Mouse (Mus musculus): Measurements from ENCODE around the gene Bmi1. TPM values are rescaled to one million over a fixed set of nuclear protein-coding genes. Genes with fewer than 3 reads are reported as not detected.

Gene Bmi1
- total and polyA plus RNA-seq, 3 experiments = 66.5 to 68.1 TPM; not detected in 1

DNA sequence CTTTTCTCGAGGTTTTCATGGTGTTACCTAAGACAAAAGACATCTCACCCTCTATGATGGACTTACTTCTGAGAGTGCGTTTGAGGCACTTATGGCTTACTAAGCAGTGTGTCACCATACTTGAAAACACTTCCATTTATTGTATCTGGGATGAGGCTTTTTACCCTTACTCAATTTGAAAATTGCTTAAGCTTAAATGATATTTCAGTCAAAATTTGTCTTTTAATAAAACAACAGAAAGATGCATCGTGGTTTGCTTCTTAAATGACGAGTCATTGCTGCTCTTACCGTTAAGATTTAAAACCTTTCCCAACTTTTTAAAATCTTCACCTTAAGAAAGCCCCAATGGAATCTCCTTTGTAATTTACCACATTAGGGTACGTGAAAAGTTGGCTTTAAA is 9.6 kb downstream of the Bmi1 start:
- no peaks in the 10 kb centered on the region for H3K4me1 ChIP-seq (ENCODE audit: control insufficient read depth in 1 of 2, insufficient read depth in 2 of 2, low read length in 2 of 2)
- no peaks in the 10 kb centered on the region for H3K27me3 ChIP-seq (ENCODE audit: control insufficient read depth in 1 of 2, insufficient read depth in 2 of 2, low read length in 2 of 2)
- no peak overlapping the region for H3K27ac ChIP-seq (ENCODE audit: control insufficient read depth, low read depth, low read length)
- TF ChIP-seq MYC (IDR thresholded peaks at IDR 0.05; ENCODE audit: low read depth, low read length) (no peak), KAT2A (conservative IDR thresholded peaks at IDR 0.05; ENCODE audit: low read depth, low read length) (no peak), BHLHE40 (IDR thresholded peaks at IDR 0.05; ENCODE audit: borderline replicate concordance, low read depth, low read length) (no peak), MAFK (IDR thresholded peaks at IDR 0.05; ENCODE audit: borderline replicate concordance, low read depth, low read length) (no peak), GATA1 (IDR thresholded peaks at IDR 0.05; ENCODE audit: low read depth, low read length) (no peak), POLR2AphosphoS2 (IDR thresholded peaks at IDR 0.05; ENCODE audit: low read length) (no peak), ELF1 (IDR thresholded peaks at IDR 0.05; ENCODE audit: low read depth, low read length) (no peak), USF1 (IDR thresholded peaks at IDR 0.05; ENCODE audit: low read depth, low read length) (no peak), TAL1 (IDR thresholded peaks at IDR 0.05; ENCODE audit: low read length) (no peak), ZKSCAN1 (IDR thresholded peaks at IDR 0.05; ENCODE audit: low read depth, low read length) (no peak), POLR2A (IDR thresholded peaks at IDR 0.05; ENCODE audit: control insufficient read depth in 1 of 2, insufficient read depth in 1 of 2, low read depth in 1 of 2, low read length in 2 of 2, poor library complexity in 1 of 2) (no peak), CHD2 (IDR thresholded peaks at IDR 0.05; ENCODE audit: low read length) (no peak), ZC3H11A (IDR thresholded peaks at IDR 0.05; ENCODE audit: low read depth, low read length) (no peak), TBP (IDR thresholded peaks at IDR 0.05; ENCODE audit: low read depth, low read length) (no peak), USF2 (IDR thresholded peaks at IDR 0.05; ENCODE audit: borderline replicate concordance in 1 of 2, insufficient read depth in 1 of 2, low read depth in 1 of 2, low read length in 2 of 2) (no peak), GABPA (IDR thresholded peaks at IDR 0.05; ENCODE audit: low read depth, low read length) (no peak), EP300 (IDR thresholded peaks at IDR 0.05; ENCODE audit: low read depth in 1 of 2, low read length in 2 of 2) (no peak), JUND (IDR thresholded peaks at IDR 0.05; ENCODE audit: low read depth, low read length) (no peak), NRF1 (IDR thresholded peaks at IDR 0.05; ENCODE audit: insufficient read depth, low read depth, low read length, poor library complexity, severe bottlenecking) (no peak), HCFC1 (IDR thresholded peaks at IDR 0.05; ENCODE audit: low read depth, low read length) (no peak)
- H3K9ac ChIP-seq (ENCODE audit: control insufficient read depth, low read depth, low read length, poor library complexity, severe bottlenecking) = no peak overlapping the region
- no peak overlapping the region for H3K4me3 ChIP-seq (ENCODE audit: control insufficient read depth in 1 of 2, insufficient read depth in 1 of 2, low read depth in 2 of 2, low read length in 2 of 2)
- H3K79me2 ChIP-seq (ENCODE audit: control insufficient read depth, insufficient read depth, low read length, poor library complexity) = no peaks in the 10 kb centered on the region
- DNase-seq (ENCODE audit: low read depth, low spot score) = no peak
- peaks cover 0 to 8% of the 10 kb centered on the region in 2 experiments; a peak in 2 of 4 replicates for H3K36me3 ChIP-seq (ENCODE audit: control insufficient read depth in 1 of 2, insufficient read depth in 2 of 2, low read length in 2 of 2)
- H3K9me3 ChIP-seq (replicated peaks; ENCODE audit: insufficient read depth, low read length) = no peaks in the 10 kb centered on the region

DNA sequence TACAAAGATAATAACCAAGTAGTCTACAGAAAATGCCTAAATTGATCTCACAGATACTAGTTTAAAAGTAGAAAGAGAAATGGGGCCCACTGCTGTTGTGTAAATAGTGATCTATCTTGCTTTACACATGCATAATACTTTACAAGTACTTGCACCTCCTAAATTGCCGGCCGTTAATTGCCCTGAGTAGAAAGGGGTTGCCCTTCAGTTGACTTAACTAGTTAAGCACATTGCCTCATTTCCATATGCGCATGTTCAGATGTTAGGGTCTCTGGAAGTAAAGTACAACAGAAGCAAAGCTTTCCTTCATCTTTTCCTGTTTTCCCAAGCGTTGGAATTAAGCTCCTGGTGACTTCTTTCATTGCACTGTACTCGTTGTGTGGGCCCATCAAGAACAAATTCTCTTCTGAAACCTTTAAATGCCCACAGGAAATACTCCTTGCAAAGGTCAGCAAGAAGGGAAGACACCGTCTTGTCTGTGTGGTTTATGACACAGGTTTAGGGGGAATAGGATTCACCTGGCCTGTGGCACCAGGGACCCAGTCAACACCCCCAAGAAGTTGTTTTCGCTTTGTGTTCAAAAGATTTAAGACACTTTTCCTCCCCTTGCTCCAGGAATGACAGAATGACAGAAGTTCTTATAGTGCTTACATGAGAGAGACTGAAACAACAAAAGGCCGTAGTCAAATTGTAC is 10.2 kb downstream of the Bmi1 start:
- DNase-seq (ENCODE audit: low read depth, low spot score) = no peak
- Histone ChIP-seq H3K36me3 (ENCODE audit: control insufficient read depth in 1 of 2, insufficient read depth in 2 of 2, low read length in 2 of 2) (peaks cover 0 to 6% of the 10 kb centered on the region in 2 experiments; a peak in 2 of 4 replicates), H3K27ac (ENCODE audit: control insufficient read depth, low read depth, low read length) (no peak overlapping the region), H3K27me3 (ENCODE audit: control insufficient read depth in 1 of 2, insufficient read depth in 2 of 2, low read length in 2 of 2) (peaks cover 0 to 3% of the 10 kb centered on the region in 2 experiments; a peak in 2 of 4 replicates), H3K9ac (ENCODE audit: control insufficient read depth, low read depth, low read length, poor library complexity, severe bottlenecking) (no peak overlapping the region), H3K9me3 (replicated peaks; ENCODE audit: insufficient read depth, low read length) (no peaks in the 10 kb centered on the region), H3K4me1 (ENCODE audit: control insufficient read depth in 1 of 2, insufficient read depth in 2 of 2, low read length in 2 of 2) (no peaks in the 10 kb centered on the region), H3K79me2 (ENCODE audit: control insufficient read depth, insufficient read depth, low read length, poor library complexity) (no peaks in the 10 kb centered on the region), H3K4me3 (ENCODE audit: control insufficient read depth in 1 of 2, insufficient read depth in 1 of 2, low read depth in 2 of 2, low read length in 2 of 2) (no peak overlapping the region)
- no peak for TF ChIP-seq POLR2AphosphoS5 (IDR thresholded peaks at IDR 0.05; ENCODE audit: borderline replicate concordance, low read depth, low read length)
- TF ChIP-seq RAD21 (IDR thresholded peaks at IDR 0.05; ENCODE audit: low read depth, low read length) = no peak
- no peak for TF ChIP-seq MEF2A (IDR thresholded peaks at IDR 0.05; ENCODE audit: extremely low read depth, insufficient replicate concordance, low read depth, low read length, poor library complexity, severe bottlenecking)
- TF ChIP-seq ETS1 (IDR thresholded peaks at IDR 0.05; ENCODE audit: low read depth, low read length) = no peak
- TF ChIP-seq TBP (IDR thresholded peaks at IDR 0.05; ENCODE audit: low read depth, low read length) = no peak
- no peak for TF ChIP-seq POLR2AphosphoS2 (IDR thresholded peaks at IDR 0.05; ENCODE audit: low read length)
- no peak for TF ChIP-seq E2F4 (IDR thresholded peaks at IDR 0.05; ENCODE audit: borderline replicate concordance, low read depth, low read length)
- TF ChIP-seq MYC (IDR thresholded peaks at IDR 0.05; ENCODE audit: low read depth, low read length) = no peak
- no peak for TF ChIP-seq BHLHE40 (IDR thresholded peaks at IDR 0.05; ENCODE audit: borderline replicate concordance, low read depth, low read length)
- TF ChIP-seq ELF1 (IDR thresholded peaks at IDR 0.05; ENCODE audit: low read depth, low read length) = no peak
- no peak for TF ChIP-seq USF2 (IDR thresholded peaks at IDR 0.05; ENCODE audit: borderline replicate concordance in 1 of 2, insufficient read depth in 1 of 2, low read depth in 1 of 2, low read length in 2 of 2)
- TF ChIP-seq MAX (IDR thresholded peaks at IDR 0.05; ENCODE audit: low read length) = no peak
- TF ChIP-seq NRF1 (IDR thresholded peaks at IDR 0.05; ENCODE audit: insufficient read depth, low read depth, low read length, poor library complexity, severe bottlenecking) = no peak
- no peak for TF ChIP-seq TCF12 (IDR thresholded peaks at IDR 0.05; ENCODE audit: low read depth, low read length)
- TF ChIP-seq GATA1 (IDR thresholded peaks at IDR 0.05; ENCODE audit: low read depth, low read length) = no peak
- TF ChIP-seq ZC3H11A (IDR thresholded peaks at IDR 0.05; ENCODE audit: low read depth, low read length) = no peak
- TF ChIP-seq GABPA (IDR thresholded peaks at IDR 0.05; ENCODE audit: low read depth, low read length) = no peak
- TF ChIP-seq TAL1 (IDR thresholded peaks at IDR 0.05; ENCODE audit: low read length) = no peak
- TF ChIP-seq POLR2A (IDR thresholded peaks at IDR 0.05; ENCODE audit: control insufficient read depth in 1 of 2, insufficient read depth in 1 of 2, low read depth in 1 of 2, low read length in 2 of 2, poor library complexity in 1 of 2) = no peak
